Mouse (Mus musculus) heart, embryonic 15.5 days (tissue): ENCODE measurements at regions not wholly inside any gene's neighbourhood (a gene's known extent, or its start where the extent isn't known, plus 50 kb on each side); places are given as distances from the start of the nearest gene placed in this dataset.

Experiments used
- ATAC-seq: fragments of 200-750 bp; cut with Nextera tagmentation; replicated peaks from 2 replicates; pipeline ENCODE4 v1.8.0; 2017; ENCODE audit warnings: low read depth, moderate TSS enrichment; ENCODE audit not compliant: insufficient number of reproducible peaks, insufficient read depth, low FRiP score
- H3K27ac ChIP-seq: fragments of 300-500 bp; sonication (generic); 2 replicates; pipeline ENCODE4 v1.5.1; 2015; ENCODE audit warnings: mild to moderate bottlenecking, inconsistent platforms
- H3K27me3 ChIP-seq: fragments of 300-500 bp; sonication (generic); 2 replicates; pipeline ENCODE4 v1.6.1; 2015; ENCODE audit warnings: inconsistent platforms
- H3K36me3 ChIP-seq: fragments of 300-500 bp; sonication (generic); 2 replicates; pipeline ENCODE4 v1.6.1; 2015; ENCODE audit warnings: mild to moderate bottlenecking, inconsistent platforms
- H3K4me1 ChIP-seq: fragments of 300-500 bp; sonication (generic); replicated peaks from 2 replicates; pipeline ENCODE4 v1.6.1; 2015; ENCODE audit warnings: inconsistent platforms
- H3K4me2 ChIP-seq: fragments of 300-500 bp; sonication (generic); 2 replicates; pipeline ENCODE4 v1.6.1; 2015; ENCODE audit warnings: inconsistent platforms, mild to moderate bottlenecking, moderate library complexity
- H3K4me3 ChIP-seq: fragments of 300-500 bp; sonication (generic); 2 replicates; pipeline ENCODE4 v1.5.1; 2015; ENCODE audit warnings: mild to moderate bottlenecking, inconsistent platforms
- H3K9ac ChIP-seq: fragments of 300-500 bp; sonication (generic); 2 replicates; pipeline ENCODE4 v1.6.1; 2015; ENCODE audit warnings: mild to moderate bottlenecking, inconsistent platforms
- H3K9me3 ChIP-seq: fragments of 300-500 bp; sonication (generic); replicated peaks from 2 replicates; pipeline ENCODE4 v1.6.1; 2016; ENCODE audit warnings: inconsistent platforms
- WGBS: fragments of 180-500 bp; shearing (Covaris S2); methylation state at CpG from one replicate; pipeline ENCODE4 v1.1.7; 2015; ENCODE audit warnings: mixed read lengths; 5-methylcytosine and 5-hydroxymethylcytosine counted together

DNA sequence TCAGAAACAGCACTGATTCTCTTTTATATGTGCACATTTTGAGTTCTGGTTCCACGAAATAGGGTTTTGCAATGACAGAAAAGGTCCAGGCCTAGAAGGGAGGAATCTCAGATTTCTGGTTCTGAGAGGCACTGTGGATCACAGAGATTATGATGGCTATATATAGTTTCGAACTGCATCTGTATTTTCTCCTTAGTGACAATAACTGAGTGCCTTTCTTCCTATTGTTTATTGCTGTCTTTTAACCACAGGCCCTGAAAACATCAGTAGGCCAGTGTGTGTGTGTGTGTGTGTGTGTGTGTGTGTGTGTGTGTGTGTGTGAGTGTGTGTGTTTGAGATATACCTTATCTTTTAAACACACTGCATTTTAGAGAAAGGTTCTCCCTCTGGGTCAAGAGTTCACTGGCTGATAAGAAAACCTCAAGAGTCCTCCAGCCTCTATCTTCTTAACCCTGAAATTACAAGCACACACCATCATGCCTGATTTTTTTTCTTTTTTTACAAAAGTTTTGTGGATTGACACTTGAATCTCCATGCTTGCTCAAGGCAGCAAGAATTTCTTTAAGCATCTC, 708.2 kb downstream of the Kcnj2 start:
- Histone ChIP-seq H3K4me3 (no peak overlapping the region), H3K27ac (no peak overlapping the region), H3K36me3 (no peaks in the 10 kb centered on the region), H3K4me2 (no peak overlapping the region), H3K27me3 (no peaks in the 10 kb centered on the region), H3K9ac (no peak overlapping the region), H3K4me1 (0 out of 2 replicates have a peak, but pooled peaks cover 2% of the 10 kb centered on the region), H3K9me3 (no peaks in the 10 kb centered on the region)
- 28% methylated on average over 2 of the region's 2 CpGs for WGBS
- no peak for ATAC-seq

DNA sequence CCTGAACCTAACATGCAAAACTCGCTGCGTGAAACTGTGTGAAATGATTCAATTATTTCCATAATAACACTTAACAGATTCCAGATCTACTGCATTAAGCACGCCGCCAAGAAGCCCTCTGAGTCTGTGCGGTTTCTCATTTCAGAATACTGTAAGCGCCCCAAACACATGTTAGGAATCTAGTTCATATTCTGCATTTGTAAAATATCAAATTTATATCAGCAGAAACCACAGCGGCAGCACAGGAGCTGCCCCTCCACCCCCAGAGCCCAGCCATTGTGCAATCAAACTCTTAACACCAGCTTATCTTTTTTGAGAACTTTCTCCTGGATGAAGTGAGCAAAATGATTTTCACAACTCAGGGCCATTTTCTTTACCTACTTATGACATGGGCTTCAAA, 715.4 kb downstream of the Kcnj2 start:
- Histone ChIP-seq H3K27me3 (no peaks in the 10 kb centered on the region), H3K9me3 (no peaks in the 10 kb centered on the region), H3K4me3 (no peak overlapping the region), H3K27ac (no peak overlapping the region), H3K4me1 (no peaks in the 10 kb centered on the region), H3K36me3 (no peaks in the 10 kb centered on the region), H3K9ac (no peak overlapping the region), H3K4me2 (no peak overlapping the region)
- 59% methylated on average over 7 of the region's 7 CpGs for WGBS
- ATAC-seq, result no peak

DNA sequence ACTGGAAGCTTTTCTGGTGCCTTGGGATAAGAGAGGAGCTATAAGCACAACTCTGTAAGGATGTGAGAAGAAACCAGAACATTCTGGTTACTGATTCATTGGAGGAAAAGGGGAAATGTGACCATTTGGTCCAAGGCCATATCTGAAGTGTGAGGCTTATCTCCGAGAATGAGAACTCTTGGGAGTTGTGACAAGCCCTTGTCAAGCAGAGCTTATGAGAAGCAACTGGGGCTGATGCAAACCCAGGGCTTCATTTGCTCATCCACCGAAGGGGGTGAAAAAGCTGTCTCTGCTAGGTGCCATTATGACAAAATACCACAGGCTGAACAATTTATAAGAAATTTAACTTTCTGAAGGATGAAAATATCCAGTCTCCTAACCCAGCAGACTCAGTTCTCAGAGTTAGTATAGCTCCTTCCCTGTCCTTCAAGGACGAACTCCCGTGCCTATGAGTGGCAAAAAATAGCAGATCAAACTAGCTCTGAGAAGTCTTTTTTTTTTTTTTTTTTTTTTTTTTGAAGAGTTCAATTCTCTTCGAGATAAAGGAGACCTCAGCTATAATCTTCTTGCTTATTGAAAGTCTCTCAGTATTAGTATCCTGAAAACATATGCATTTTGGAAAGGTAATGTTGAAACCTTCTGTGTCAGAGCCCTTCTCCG, 725.4 kb downstream of the Kcnj2 start:
- Histone ChIP-seq H3K27ac (no peak overlapping the region), H3K4me1 (no peaks in the 10 kb centered on the region), H3K9ac (no peak overlapping the region), H3K4me3 (no peak overlapping the region), H3K9me3 (no peaks in the 10 kb centered on the region), H3K36me3 (no peaks in the 10 kb centered on the region), H3K4me2 (no peak overlapping the region), H3K27me3 (no peaks in the 10 kb centered on the region)
- ATAC-seq, result no peak
- 50% methylated on average over 6 of the region's 6 CpGs for WGBS

DNA sequence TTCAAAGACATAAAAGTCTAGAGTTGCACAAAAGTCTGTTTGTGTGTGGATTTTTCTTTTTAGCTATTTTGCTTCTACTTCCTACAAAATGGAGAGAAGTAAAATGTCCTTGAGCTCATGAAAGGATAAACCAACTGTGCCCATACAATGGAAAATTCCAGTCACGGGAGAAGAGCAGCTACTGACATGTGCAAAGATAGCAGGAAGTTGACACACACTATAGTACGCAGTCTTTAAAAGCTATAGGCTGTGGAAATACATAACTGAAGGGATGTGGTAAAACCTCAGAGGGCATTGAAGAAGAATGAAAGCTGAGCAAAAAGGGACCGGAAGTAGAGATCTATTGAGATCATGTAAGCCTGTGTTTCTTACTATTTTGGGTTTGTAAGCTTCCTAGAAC, 735.1 kb downstream of the Kcnj2 start:
- H3K9me3 ChIP-seq, result no peaks in the 10 kb centered on the region
- H3K36me3 ChIP-seq, result no peaks in the 10 kb centered on the region
- no peak overlapping the region for H3K9ac ChIP-seq
- no peak for ATAC-seq
- 52% methylated on average over 3 of the region's 3 CpGs for WGBS
- no peak overlapping the region for H3K4me3 ChIP-seq
- H3K4me2 ChIP-seq, result no peak overlapping the region
- no peak overlapping the region for H3K27ac ChIP-seq
- H3K27me3 ChIP-seq, result no peaks in the 10 kb centered on the region
- no peaks in the 10 kb centered on the region for H3K4me1 ChIP-seq

DNA sequence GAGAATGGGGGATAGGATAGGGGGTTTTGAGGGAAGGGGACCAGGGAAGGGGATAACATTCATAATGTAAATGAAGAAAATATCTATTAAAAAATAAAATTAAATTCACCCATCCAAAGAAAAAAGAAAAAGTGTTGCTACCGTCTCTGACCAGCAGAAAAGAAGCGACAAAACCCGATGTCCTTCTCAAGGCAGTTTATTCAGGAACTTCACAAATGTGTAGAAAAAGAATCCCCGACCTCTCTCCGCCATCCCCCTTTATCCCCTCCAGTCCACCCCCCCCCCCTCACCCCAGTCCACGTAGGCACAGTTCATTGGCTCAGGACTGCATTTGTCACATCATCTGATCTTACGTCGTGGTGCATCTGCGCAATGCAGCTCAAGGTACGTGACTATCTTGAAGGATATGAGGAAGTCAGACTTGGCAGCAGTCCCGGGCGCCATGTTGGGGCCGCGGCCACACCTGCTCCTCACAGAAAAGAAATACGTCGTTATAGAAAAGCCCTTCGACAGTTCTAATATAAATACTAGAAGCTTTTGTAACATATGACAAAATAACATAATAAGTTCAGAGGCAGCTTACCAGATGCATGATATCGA, 750.3 kb downstream of the Kcnj2 start:
- Histone ChIP-seq H3K4me1 (no peaks in the 10 kb centered on the region), H3K27ac (no peak overlapping the region), H3K4me2 (no peak overlapping the region), H3K9ac (no peak overlapping the region), H3K27me3 (no peaks in the 10 kb centered on the region), H3K36me3 (no peaks in the 10 kb centered on the region), H3K9me3 (no peaks in the 10 kb centered on the region), H3K4me3 (no peak overlapping the region)
- ATAC-seq, result no peak
- 92% methylated on average over 18 of the region's 18 CpGs for WGBS

DNA sequence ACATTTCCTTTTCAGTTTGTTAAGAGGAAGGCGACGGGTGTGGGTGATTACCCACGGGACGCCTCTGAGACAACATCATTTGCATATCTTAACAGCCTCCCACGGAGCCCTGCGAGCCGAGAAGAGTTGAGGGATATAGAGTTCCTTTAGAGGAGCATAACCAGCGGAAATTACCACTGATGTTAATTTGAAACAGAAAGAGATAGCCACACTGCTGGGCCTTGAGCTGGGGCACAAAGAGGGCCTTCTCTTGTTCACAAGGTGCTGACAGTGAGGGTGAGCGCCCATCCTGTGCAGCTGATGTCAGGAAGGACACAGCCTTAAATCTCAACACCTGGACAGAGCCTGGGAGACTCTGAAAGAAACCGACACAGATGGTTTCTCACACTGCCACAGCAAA, 752.2 kb downstream of the Kcnj2 start:
- Histone ChIP-seq H3K9ac (no peak overlapping the region), H3K27me3 (no peaks in the 10 kb centered on the region), H3K27ac (0 out of 2 replicates have a peak overlapping the region, but pooled peaks have one; percentile 8), H3K9me3 (no peaks in the 10 kb centered on the region), H3K4me1 (no peaks in the 10 kb centered on the region), H3K36me3 (no peaks in the 10 kb centered on the region), H3K4me3 (no peak overlapping the region), H3K4me2 (peak overlapping the region; percentile 40; the same call in 1 of the 2 replicates)
- 0 out of 2 replicates have a peak, but pooled peaks have one; percentile 35 for ATAC-seq
- 8% methylated on average over 10 of the region's 10 CpGs for WGBS

GRCm38 (mm10) chr11:111820356-111820755, 754.4 kb downstream of the Kcnj2 start:
- H3K4me3 ChIP-seq, result no peak overlapping the region
- WGBS, result 63% methylated on average over 7 of the region's 7 CpGs
- no peaks in the 10 kb centered on the region for H3K27me3 ChIP-seq

GRCm38 (mm10) chr11:111828455-111828854, 762.5 kb downstream of the Kcnj2 start:
- ATAC-seq, result no peak
- no peaks in the 10 kb centered on the region for H3K36me3 ChIP-seq
- H3K27me3 ChIP-seq, result no peaks in the 10 kb centered on the region
- no peaks in the 10 kb centered on the region for H3K4me1 ChIP-seq
- no peak overlapping the region for H3K9ac ChIP-seq
- no peak overlapping the region for H3K27ac ChIP-seq
- H3K4me3 ChIP-seq, result no peak overlapping the region
- H3K9me3 ChIP-seq, result no peaks in the 10 kb centered on the region
- no peak overlapping the region for H3K4me2 ChIP-seq
- WGBS, result 68% methylated on average over 8 of the region's 8 CpGs

More at GRCm38 (mm10) chr11:111820356-111820755, 754.4 kb downstream of the Kcnj2 start:
- no peak overlapping the region for H3K27ac ChIP-seq
- H3K36me3 ChIP-seq, result no peaks in the 10 kb centered on the region
- no peaks in the 10 kb centered on the region for H3K4me1 ChIP-seq
- H3K9me3 ChIP-seq, result no peaks in the 10 kb centered on the region
- no peak overlapping the region for H3K9ac ChIP-seq
- no peak for ATAC-seq
- no peak overlapping the region for H3K4me2 ChIP-seq

GRCm38 (mm10) chr11:111838996-111839395, 773.0 kb downstream of the Kcnj2 start:
- Histone ChIP-seq H3K27me3 (no peaks in the 10 kb centered on the region), H3K27ac (no peak overlapping the region), H3K36me3 (no peaks in the 10 kb centered on the region), H3K9me3 (no peaks in the 10 kb centered on the region), H3K4me3 (no peak overlapping the region), H3K4me1 (peaks cover 9% of the 10 kb centered on the region; the same call in 1 of the 2 replicates), H3K4me2 (no peak overlapping the region), H3K9ac (no peak overlapping the region)
- ATAC-seq, result 0 out of 2 replicates have a peak, but pooled peaks have one; percentile 58
- 38% methylated on average over 5 of the region's 5 CpGs for WGBS

- 38% methylated on average over 4 of the region's 4 CpGs for WGBS
- Histone ChIP-seq H3K4me1 (peaks cover 8% of the 10 kb centered on the region; the same call in 1 of the 2 replicates), H3K4me3 (no peak overlapping the region), H3K4me2 (no peak overlapping the region), H3K27ac (no peak overlapping the region), H3K36me3 (no peaks in the 10 kb centered on the region), H3K27me3 (no peaks in the 10 kb centered on the region), H3K9ac (no peak overlapping the region), H3K9me3 (no peaks in the 10 kb centered on the region)
- ATAC-seq, result no peak
Measured at GRCm38 (mm10) chr11:111843728-111844258, 777.8 kb downstream of the Kcnj2 start.

GRCm38 (mm10) chr11:111844382-111845027, 778.5 kb downstream of the Kcnj2 start:
- Histone ChIP-seq H3K4me1 (0 out of 2 replicates have a peak, but pooled peaks cover 3% of the 10 kb centered on the region), H3K9ac (no peak overlapping the region), H3K27me3 (no peaks in the 10 kb centered on the region), H3K27ac (no peak overlapping the region), H3K4me2 (no peak overlapping the region), H3K4me3 (no peak overlapping the region), H3K36me3 (no peaks in the 10 kb centered on the region), H3K9me3 (no peaks in the 10 kb centered on the region)
- WGBS, result 53% methylated on average over 7 of the region's 7 CpGs
- ATAC-seq, result no peak
